ENCODE assay signal across 10 mouse cellular contexts in genomic region chr2:140237245-140237644, GRCm38 (mm10).
DNase-seq lines count a peak whose midpoint lies in the region; ATAC-seq lines count a peak whose summit lies in the region.
"Had no signal": no experiment of that assay in that cellular context is flagged by ENCODE, and none has a peak within 500 bp of the region (broad histone marks: within the 10 kb centered on the region; RNA-seq: fewer than 3 reads in every experiment).

No protein-coding gene starts in this region.

- H3K9me3 ChIP-seq in forebrain, embryonic 11.5 days (ENCODE audit: control insufficient read depth, low read length) = no peaks in the 10 kb centered on the region
- H3K9me3 ChIP-seq in forebrain, embryonic 10.5 days = no peaks in the 10 kb centered on the region
- H3K9me3 ChIP-seq in hindbrain, embryonic 11.5 days (ENCODE audit: control insufficient read depth, low read length) = no peaks in the 10 kb centered on the region
- H3K9me3 ChIP-seq: liver, embryonic 13.5 days had no signal

- H3K36me3 ChIP-seq in forebrain, embryonic 11.5 days (ENCODE audit: control insufficient read depth, insufficient read depth, low read length) = no peaks in the 10 kb centered on the region
- no peaks in the 10 kb centered on the region for H3K36me3 ChIP-seq in forebrain, embryonic 10.5 days (replicated peaks)
- H3K36me3 ChIP-seq in hindbrain, embryonic 11.5 days (ENCODE audit: control insufficient read depth, insufficient read depth, low read length) = no peaks in the 10 kb centered on the region
- H3K36me3 ChIP-seq: liver, embryonic 13.5 days had no signal

- no peak overlapping the region for H3K9ac ChIP-seq in forebrain, embryonic 11.5 days (ENCODE audit: low read length)
- no peak overlapping the region for H3K9ac ChIP-seq in hindbrain, embryonic 11.5 days (ENCODE audit: low read depth, low read length)
- H3K9ac ChIP-seq: liver, embryonic 13.5 days had no signal

- DNase-seq in forebrain, embryonic 11.5 days (ENCODE audit: low spot score) = no peak
- DNase-seq in forebrain, embryonic 10.5 days (ENCODE audit: extremely low spot score, low spot score) = no peak
- DNase-seq in lung, postnatal 10 days = peak; percentile 2
- no peak for DNase-seq in lung, postnatal 25 days (ENCODE audit: low spot score)
- peak; percentile 17 for DNase-seq in hindbrain, embryonic 11.5 days (ENCODE audit: low spot score)
- DNase-seq in retina, postnatal 1 day = peak; percentile 43
- DNase-seq in gastrocnemius, adult 18-20 months (ENCODE audit: low spot score) = no peak
- no peak for DNase-seq in layer of hippocampus, adult 11-12 months (ENCODE audit: low spot score)
- DNase-seq: liver, embryonic 13.5 days had no signal

- no peaks in the 10 kb centered on the region for H3K4me1 ChIP-seq in forebrain, embryonic 11.5 days (replicated peaks; ENCODE audit: control insufficient read depth, insufficient read depth, low read length)
- no peaks in the 10 kb centered on the region for H3K4me1 ChIP-seq in forebrain, embryonic 10.5 days
- H3K4me1 ChIP-seq in hindbrain, embryonic 11.5 days (replicated peaks; ENCODE audit: control insufficient read depth, insufficient read depth, low read length) = no peaks in the 10 kb centered on the region
- H3K4me1 ChIP-seq: liver, embryonic 13.5 days had no signal

- no peak overlapping the region for H3K4me3 ChIP-seq in forebrain, embryonic 11.5 days (ENCODE audit: low read depth, low read length)
- no peak overlapping the region for H3K4me3 ChIP-seq in forebrain, embryonic 10.5 days
- H3K4me3 ChIP-seq in hindbrain, embryonic 11.5 days (ENCODE audit: low read depth, low read length) = no peak overlapping the region
- H3K4me3 ChIP-seq: liver, embryonic 13.5 days had no signal

- no peak overlapping the region for H3K4me2 ChIP-seq in forebrain, embryonic 11.5 days (ENCODE audit: low read depth, low read length, severe bottlenecking)
- H3K4me2 ChIP-seq in hindbrain, embryonic 11.5 days (replicated peaks; ENCODE audit: low read depth, low read length) = no peak overlapping the region
- H3K4me2 ChIP-seq: liver, embryonic 13.5 days had no signal

- no peaks in the 10 kb centered on the region for H3K27me3 ChIP-seq in forebrain, embryonic 11.5 days (ENCODE audit: control insufficient read depth, insufficient read depth, low read length)
- no peaks in the 10 kb centered on the region for H3K27me3 ChIP-seq in forebrain, embryonic 10.5 days (ENCODE audit: poor library complexity, severe bottlenecking)
- no peaks in the 10 kb centered on the region for H3K27me3 ChIP-seq in hindbrain, embryonic 11.5 days (ENCODE audit: control insufficient read depth, insufficient read depth, low read length)
- H3K27me3 ChIP-seq: liver, embryonic 13.5 days had no signal

- no peak overlapping the region for H3K27ac ChIP-seq in forebrain, embryonic 11.5 days (ENCODE audit: low read depth, low read length)
- H3K27ac ChIP-seq in forebrain, embryonic 10.5 days = no peak overlapping the region
- H3K27ac ChIP-seq in hindbrain, embryonic 11.5 days (ENCODE audit: low read depth, low read length) = no peak overlapping the region
- H3K27ac ChIP-seq: liver, embryonic 13.5 days had no signal

- 60% methylated on average over 6 of the region's 6 CpGs for WGBS in forebrain, embryonic 11.5 days
- 54% methylated on average over 6 of the region's 6 CpGs for WGBS in forebrain, embryonic 10.5 days
- 58% methylated on average over 6 of the region's 6 CpGs for WGBS in hindbrain, embryonic 11.5 days

- peak; percentile 79 for ATAC-seq in forebrain, embryonic 11.5 days (replicated peaks; ENCODE audit: low FRiP score)
- ATAC-seq in hindbrain, embryonic 11.5 days (ENCODE audit: low FRiP score) = peak; percentile 68; the same call in 1 of the 2 replicates
- ATAC-seq: intestine, embryonic 16.5 days had no signal

Comparison
In these comparisons a context has a peak if more than half of its experiments do, and no peak if none do; other contexts are left out.
1. DNase-seq: peak in lung, postnatal 10 days (single experiment), hindbrain, embryonic 11.5 days (single experiment) and retina, postnatal 1 day (single experiment); none in forebrain, embryonic 11.5 days (single experiment), forebrain, embryonic 10.5 days (single experiment), lung, postnatal 25 days (single experiment), gastrocnemius, adult 18-20 months (single experiment) and layer of hippocampus, adult 11-12 months (single experiment).